Mouse (Mus musculus) colon, adult 2 months (tissue): ENCODE data around the gene Plekhg4. TPM values are rescaled to one million over a fixed set of nuclear protein-coding genes. Genes with fewer than 3 reads are reported as not detected.

Experiments
- polyA plus RNA-seq: library from polyadenylated mRNA; depleted of rRNA; stranded (reverse); fragments of >200 nt; gene quantifications from 2 replicates; pipeline ENCODE4 v1.2.3, GENCODE M21; 2012; rRNA removed

The Plekhg4 gene
- 0.37 and 0.56 TPM in 2 replicates for polyA plus RNA-seq

GRCm38 (mm10) chr8:105373032-105373431 lies at the start of gene Plekhg4:
Plekhg4 (plus strand) TSS chr8:105373274.

GRCm38 (mm10) chr8:105326141-105326672 lies 46.9 kb upstream of the Plekhg4 start, which contains the start of the genes Lrrc29 and Tmem208:
Lrrc29 (minus strand) TSS chr8:105326278.
Tmem208 (plus strand) TSS chr8:105326354.

GRCm38 (mm10) chr8:105347428-105348221 lies 25.4 kb upstream of the Plekhg4 start, which contains the start of gene Fhod1:
Fhod1 (minus strand) TSS chr8:105347953.

GRCm38 (mm10) chr8:105348450-105349095 lies 24.5 kb upstream of the Plekhg4 start, which contains the start of gene Slc9a5:
Slc9a5 (plus strand) TSS chr8:105348843.

GRCm38 (mm10) chr8:105413391-105413790 lies 40.3 kb downstream of the Plekhg4 start, which contains the start of the genes Kctd19 and Lrrc36:
Kctd19 (minus strand) TSS chr8:105413502.
Lrrc36 (plus strand) TSS chr8:105413571.

Other genes starting within 250 kb of the Plekhg4 start
- not detected in 2 replicates for gene Ces4a, start 241.5 kb upstream of the Plekhg4 start, polyA plus RNA-seq
- 6.9 and 10.0 TPM in 2 replicates for gene Cbfb, start 202.6 kb upstream of the Plekhg4 start, polyA plus RNA-seq
- 14.8 and 16.9 TPM in 2 replicates for gene D230025D16Rik, start 148.1 kb upstream of the Plekhg4 start, polyA plus RNA-seq
- gene B3gnt9, start 118.1 kb upstream of the Plekhg4 start, polyA plus RNA-seq: 35.2 and 44.8 TPM in 2 replicates
- gene Tradd, start 108.7 kb upstream of the Plekhg4 start, polyA plus RNA-seq: 129 and 138 TPM in 2 replicates
- 32.7 and 38.4 TPM in 2 replicates for gene Fbxl8, start 108.6 kb upstream of the Plekhg4 start, polyA plus RNA-seq
- 2.5 and 2.8 TPM in 2 replicates for gene Hsf4, start 103.5 kb upstream of the Plekhg4 start, polyA plus RNA-seq
- 3.5 and 4.6 TPM in 2 replicates for gene Nol3, start 97.1 kb upstream of the Plekhg4 start, polyA plus RNA-seq
- gene 4931428F04Rik, start 83.4 kb upstream of the Plekhg4 start, polyA plus RNA-seq: 4.0 TPM in 2 replicates
- 2.5 and 4.1 TPM in 2 replicates for gene Exoc3l, start 77.2 kb upstream of the Plekhg4 start, polyA plus RNA-seq
- 125 and 134 TPM in 2 replicates for gene E2f4, start 75.6 kb upstream of the Plekhg4 start, polyA plus RNA-seq
- 87.8 and 103 TPM in 2 replicates for gene Elmo3, start 67.7 kb upstream of the Plekhg4 start, polyA plus RNA-seq
- 7.6 and 9.6 TPM in 2 replicates for gene Lrrc29, start 47.0 kb upstream of the Plekhg4 start, polyA plus RNA-seq
- gene Tmem208, start 46.9 kb upstream of the Plekhg4 start, polyA plus RNA-seq: 89.6 and 121 TPM in 2 replicates
- gene Fhod1, start 25.3 kb upstream of the Plekhg4 start, polyA plus RNA-seq: 40.7 and 41.1 TPM in 2 replicates
- 9.1 and 11.1 TPM in 2 replicates for gene Slc9a5, start 24.4 kb upstream of the Plekhg4 start, polyA plus RNA-seq
- 0.05 TPM in 1 of 2 replicates, not detected in the other for gene Kctd19, start 40.2 kb downstream of the Plekhg4 start, polyA plus RNA-seq
- gene Lrrc36, start 40.3 kb downstream of the Plekhg4 start, polyA plus RNA-seq: 0.16 and 0.56 TPM in 2 replicates
- gene Tppp3, start 98.3 kb downstream of the Plekhg4 start, polyA plus RNA-seq: 319 and 403 TPM in 2 replicates
- 52.7 and 54.0 TPM in 2 replicates for gene Zdhhc1, start 123.6 kb downstream of the Plekhg4 start, polyA plus RNA-seq
- 624 and 727 TPM in 2 replicates for gene Hsd11b2, start 145.5 kb downstream of the Plekhg4 start, polyA plus RNA-seq
- 104 and 120 TPM in 2 replicates for gene Atp6v0d1, start 192.8 kb downstream of the Plekhg4 start, polyA plus RNA-seq
- gene Ripor1, start 232.0 kb downstream of the Plekhg4 start, polyA plus RNA-seq: 20.5 and 26.5 TPM in 2 replicates